Mouse (Mus musculus) gastrocnemius, adult 18-20 months (tissue): ENCODE data around the gene Olfr1287. TPM values are rescaled to one million over a fixed set of nuclear protein-coding genes. Genes with fewer than 3 reads are reported as not detected.

ENCODE experiments used
- DNase-seq: peaks from one replicate; pipeline ENCODE4 v3.0.0; 2021; ENCODE audit warnings: low spot score
- long read RNA-seq, 2 experiments: library from polyadenylated mRNA; stranded (forward); transcript quantifications; one replicate each; pipeline ENCODE4 v2.0.0; 2021
- total RNA-seq, 2 experiments: library from RNA; stranded (reverse); gene quantifications; 2 replicates each; pipeline ENCODE4 v1.2.3; 2021

Olfr1287 gene
- total RNA-seq: not detected
- long read RNA-seq, experiment 1: 0 reads
- long read RNA-seq, experiment 2: 0 reads

GRCm38 (mm10) chr2:111448842-111449241 lies at the start of gene Olfr1287:
TSS of gene Olfr1287 (plus strand) at chr2:111449142.
- no peak for DNase-seq

- DNase-seq: no peak
Observed at GRCm38 (mm10) chr2:111422931-111423330, 26.0 kb upstream of the Olfr1287 start, which contains the start of gene Olfr1286. TSS of gene Olfr1286 (minus strand) at chr2:111423115.

- no peak for DNase-seq
Observed at GRCm38 (mm10) chr2:111473801-111474200, 24.9 kb downstream of the Olfr1287 start, which contains the start of gene Olfr1288. TSS of gene Olfr1288 (plus strand) at chr2:111474101.

GRCm38 (mm10) chr2:111480519-111480918 lies 31.6 kb downstream of the Olfr1287 start, which contains the start of gene Olfr1289:
TSS of gene Olfr1289 (plus strand) at chr2:111480819.
- no peak for DNase-seq

GRCm38 (mm10) chr2:111493729-111494128 lies 44.8 kb downstream of the Olfr1287 start, which contains the start of gene Olfr1290:
TSS of gene Olfr1290 (minus strand) at chr2:111493829.
- no peak for DNase-seq

- DNase-seq: no peak
Observed at GRCm38 (mm10) chr2:111496880-111497279, 47.9 kb downstream of the Olfr1287 start, which contains the start of gene Olfr1291-ps1. TSS of gene Olfr1291-ps1 (plus strand) at chr2:111497180.

Other genes with a start within 250 kb of the Olfr1287 start
- not detected for gene 4930430A15Rik, start 219.5 kb upstream of the Olfr1287 start, total RNA-seq
- not detected for gene Olfr1275, start 213.9 kb upstream of the Olfr1287 start, total RNA-seq
- gene Olfr1276, start 194.6 kb upstream of the Olfr1287 start, total RNA-seq: not detected
- gene Olfr1277, start 175.0 kb upstream of the Olfr1287 start, total RNA-seq: not detected
- gene Olfr1278, start 159.0 kb upstream of the Olfr1287 start, total RNA-seq: not detected
- not detected for gene Olfr1279, start 148.5 kb upstream of the Olfr1287 start, total RNA-seq
- not detected for gene Olfr1280, start 135.1 kb upstream of the Olfr1287 start, total RNA-seq
- not detected for gene Olfr1281, start 122.6 kb upstream of the Olfr1287 start, total RNA-seq
- gene Olfr1282, start 113.1 kb upstream of the Olfr1287 start, total RNA-seq: not detected
- not detected for gene Olfr1283, start 82.4 kb upstream of the Olfr1287 start, total RNA-seq
- gene Olfr1284, start 73.6 kb upstream of the Olfr1287 start, total RNA-seq: not detected
- gene Olfr1286, start 26.0 kb upstream of the Olfr1287 start, total RNA-seq: not detected
- not detected for gene Olfr1288, start 25.0 kb downstream of the Olfr1287 start, total RNA-seq
- not detected for gene Olfr1289, start 31.7 kb downstream of the Olfr1287 start, total RNA-seq
- gene Olfr1290, start 44.7 kb downstream of the Olfr1287 start, total RNA-seq: not detected
- gene Olfr1291-ps1, start 48.0 kb downstream of the Olfr1287 start, total RNA-seq: not detected
- gene Olfr1293-ps, start 76.1 kb downstream of the Olfr1287 start, total RNA-seq: not detected
- not detected for gene Olfr1294, start 91.1 kb downstream of the Olfr1287 start, total RNA-seq
- gene Olfr1295, start 120.5 kb downstream of the Olfr1287 start, total RNA-seq: not detected
- gene Olfr1297, start 177.4 kb downstream of the Olfr1287 start, total RNA-seq: not detected
- gene Olfr1298, start 200.1 kb downstream of the Olfr1287 start, total RNA-seq: not detected
- not detected for gene Olfr1299, start 212.3 kb downstream of the Olfr1287 start, total RNA-seq